Mouse (Mus musculus): ENCODE measurements around the gene Rnase10.

Gene Rnase10

GRCm38 (mm10) chr14:51035206-51035605 is 27.7 kb downstream of the Rnase10 start:
- DNase-seq (ENCODE audit: low read depth, low spot score), result no peak
- no peaks in the 10 kb centered on the region for H3K27me3 ChIP-seq (ENCODE audit: control insufficient read depth, insufficient read depth, low read length, poor library complexity, severe bottlenecking)
- H3K36me3 ChIP-seq (ENCODE audit: control insufficient read depth, insufficient read depth, low read length, poor library complexity, severe bottlenecking), result no peaks in the 10 kb centered on the region

GRCm38 (mm10) chr14:51036214-51036613 is 28.7 kb downstream of the Rnase10 start:
- no peak for DNase-seq (ENCODE audit: low read depth, low spot score)
- no peaks in the 10 kb centered on the region for H3K27me3 ChIP-seq (ENCODE audit: control insufficient read depth, insufficient read depth, low read length, poor library complexity, severe bottlenecking)
- no peaks in the 10 kb centered on the region for H3K36me3 ChIP-seq (ENCODE audit: control insufficient read depth, insufficient read depth, low read length, poor library complexity, severe bottlenecking)

- Histone ChIP-seq H3K27me3 (ENCODE audit: control insufficient read depth, insufficient read depth, low read length, poor library complexity, severe bottlenecking) (no peaks in the 10 kb centered on the region), H3K36me3 (ENCODE audit: control insufficient read depth, insufficient read depth, low read length, poor library complexity, severe bottlenecking) (no peaks in the 10 kb centered on the region)
- no peak for DNase-seq (ENCODE audit: low read depth, low spot score)
Observed at GRCm38 (mm10) chr14:51041769-51042168, 34.2 kb downstream of the Rnase10 start, which contains the start of gene Rnase9. TSS of gene Rnase9 (minus strand) at chr14:51041869.

GRCm38 (mm10) chr14:51047846-51048245 is 40.3 kb downstream of the Rnase10 start:
- DNase-seq (ENCODE audit: low read depth, low spot score), result no peak
- Histone ChIP-seq H3K36me3 (ENCODE audit: control insufficient read depth, insufficient read depth, low read length, poor library complexity, severe bottlenecking) (no peaks in the 10 kb centered on the region), H3K27me3 (ENCODE audit: control insufficient read depth, insufficient read depth, low read length, poor library complexity, severe bottlenecking) (no peaks in the 10 kb centered on the region)

GRCm38 (mm10) chr14:51050063-51050462 is 42.5 kb downstream of the Rnase10 start, which contains the start of gene Rnase11:
TSS of gene Rnase11 (minus strand) at chr14:51050163.
- DNase-seq (ENCODE audit: low read depth, low spot score), result no peak
- H3K27me3 ChIP-seq (ENCODE audit: control insufficient read depth, insufficient read depth, low read length, poor library complexity, severe bottlenecking), result no peaks in the 10 kb centered on the region

GRCm38 (mm10) chr14:51051941-51052340 is 44.4 kb downstream of the Rnase10 start:
- Histone ChIP-seq H3K36me3 (ENCODE audit: control insufficient read depth, insufficient read depth, low read length, poor library complexity, severe bottlenecking) (no peaks in the 10 kb centered on the region), H3K27me3 (ENCODE audit: control insufficient read depth, insufficient read depth, low read length, poor library complexity, severe bottlenecking) (no peaks in the 10 kb centered on the region)
- no peak for DNase-seq (ENCODE audit: low read depth, low spot score)

More at GRCm38 (mm10) chr14:51050063-51050462, 42.5 kb downstream of the Rnase10 start, which contains the start of gene Rnase11:
- no peaks in the 10 kb centered on the region for H3K36me3 ChIP-seq (ENCODE audit: control insufficient read depth, insufficient read depth, low read length, poor library complexity, severe bottlenecking)

- no peak for DNase-seq (ENCODE audit: low read depth, low spot score)
- no peaks in the 10 kb centered on the region for H3K27me3 ChIP-seq (ENCODE audit: control insufficient read depth, insufficient read depth, low read length, poor library complexity, severe bottlenecking)
- no peaks in the 10 kb centered on the region for H3K36me3 ChIP-seq (ENCODE audit: control insufficient read depth, insufficient read depth, low read length, poor library complexity, severe bottlenecking)
Observed at GRCm38 (mm10) chr14:51053176-51053575, 45.6 kb downstream of the Rnase10 start.

GRCm38 (mm10) chr14:51054243-51055237 is 47.0 kb downstream of the Rnase10 start:
- no peaks in the 10 kb centered on the region for H3K27me3 ChIP-seq (ENCODE audit: control insufficient read depth, insufficient read depth, low read length, poor library complexity, severe bottlenecking)
- DNase-seq (ENCODE audit: low read depth, low spot score), result no peak

GRCm38 (mm10) chr14:51057401-51057831 is 49.9 kb downstream of the Rnase10 start, which contains the start of gene Rnase12:
TSS of gene Rnase12 (minus strand) at chr14:51057661.
- peak; percentile 40 for DNase-seq (ENCODE audit: low read depth, low spot score)
- Histone ChIP-seq H3K36me3 (ENCODE audit: control insufficient read depth, insufficient read depth, low read length, poor library complexity, severe bottlenecking) (no peaks in the 10 kb centered on the region), H3K27me3 (ENCODE audit: control insufficient read depth, insufficient read depth, low read length, poor library complexity, severe bottlenecking) (no peaks in the 10 kb centered on the region)

More at GRCm38 (mm10) chr14:51054243-51055237, 47.0 kb downstream of the Rnase10 start:
- no peaks in the 10 kb centered on the region for H3K36me3 ChIP-seq (ENCODE audit: control insufficient read depth, insufficient read depth, low read length, poor library complexity, severe bottlenecking)

Measured in splenic B cell, adult 2 months (primary cell).